Mouse (Mus musculus) embryonic facial prominence, embryonic 13.5 days (tissue): ENCODE results near the gene Gm9045. TPM values are rescaled to one million over a fixed set of nuclear protein-coding genes. Genes with fewer than 3 reads are reported as not detected.
"Not testable (repeated sequence)": the region's sequence is repeated elsewhere in the genome, so short reads cannot be mapped to it uniquely, and the experiment has no call there.

Source experiments
- ATAC-seq: fragments of 200-750 bp; cut with Nextera tagmentation; 2 replicates; pipeline ENCODE4 v1.8.0; 2017; ENCODE audit warnings: low read depth; ENCODE audit not compliant: insufficient number of reproducible peaks, insufficient read depth, low FRiP score, low TSS enrichment
- H3K27ac ChIP-seq: fragments of 300-500 bp; sonication (generic); 2 replicates; pipeline ENCODE4 v1.5.1; 2015; ENCODE audit warnings: moderate library complexity, mild to moderate bottlenecking, inconsistent platforms
- H3K27me3 ChIP-seq: fragments of 300-500 bp; sonication (generic); 2 replicates; pipeline ENCODE4 v1.6.1; 2015; ENCODE audit warnings: mild to moderate bottlenecking, inconsistent platforms
- H3K36me3 ChIP-seq: fragments of 300-500 bp; sonication (generic); 2 replicates; pipeline ENCODE4 v1.6.1; 2015; ENCODE audit warnings: mild to moderate bottlenecking, inconsistent platforms
- H3K4me1 ChIP-seq: fragments of 300-500 bp; sonication (generic); 2 replicates; pipeline ENCODE4 v1.6.1; 2015; ENCODE audit warnings: inconsistent platforms
- H3K4me2 ChIP-seq: fragments of 300-500 bp; sonication (generic); 2 replicates; pipeline ENCODE4 v1.6.1; 2015; ENCODE audit warnings: moderate library complexity, mild to moderate bottlenecking, inconsistent platforms
- H3K4me3 ChIP-seq: fragments of 300-500 bp; sonication (generic); 2 replicates; pipeline ENCODE4 v1.5.1; 2015; ENCODE audit warnings: mild to moderate bottlenecking, inconsistent platforms
- H3K9ac ChIP-seq: fragments of 300-500 bp; sonication (generic); 2 replicates; pipeline ENCODE4 v1.6.1; 2015; ENCODE audit warnings: mild to moderate bottlenecking, inconsistent platforms
- H3K9me3 ChIP-seq: fragments of 300-500 bp; sonication (generic); 2 replicates; pipeline ENCODE4 v1.6.1; 2016; ENCODE audit warnings: inconsistent platforms
- WGBS: fragments of 180-500 bp; shearing (Covaris S2); methylation state at CpG from one replicate; pipeline ENCODE4 v1.1.7; 2015; ENCODE audit warnings: mixed read lengths; 5-methylcytosine and 5-hydroxymethylcytosine counted together
- polyA plus RNA-seq: library from polyadenylated mRNA; unstranded; fragments of >200 nt; fragmentation: Nextera tagmentation; extraction: Ambion mirVana; gene quantifications from 2 replicates; pipeline ENCODE4 v1.2.1, GENCODE M21; 2015

Gm9045 gene
- 0.21 TPM in 1 of 2 replicates, not detected in the other for polyA plus RNA-seq

DNA sequence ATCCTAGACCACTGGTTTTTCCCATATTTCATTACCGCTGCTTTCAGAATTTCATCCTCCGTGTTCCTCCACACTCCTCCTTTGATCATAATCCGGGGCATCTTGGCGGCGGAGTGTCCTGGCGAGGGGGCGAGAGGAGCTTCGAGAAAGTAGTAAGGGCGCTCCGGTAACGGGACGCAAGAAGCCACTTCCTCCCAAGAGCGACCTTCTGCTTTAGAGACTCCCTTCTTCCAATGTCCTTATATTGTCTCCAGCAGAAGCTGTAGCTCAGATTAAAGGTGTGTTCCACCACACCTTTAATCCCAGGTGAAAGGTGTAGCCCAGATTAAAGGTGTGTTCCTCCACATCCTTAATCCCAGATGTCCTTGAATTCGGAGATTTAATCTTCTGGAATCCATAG is at the start of gene Gm9045:
Gene Gm9045, minus strand, starts transcription at position 101 of the 400 bp plus-strand sequence.
- not testable (repeated sequence) for H3K9me3 ChIP-seq, H3K9ac ChIP-seq, H3K36me3 ChIP-seq, H3K27ac ChIP-seq, H3K4me3 ChIP-seq, H3K4me1 ChIP-seq, H3K27me3 ChIP-seq, ATAC-seq, H3K4me2 ChIP-seq
- WGBS: no CpG with 5 or more reads among the region's 14 CpGs

DNA sequence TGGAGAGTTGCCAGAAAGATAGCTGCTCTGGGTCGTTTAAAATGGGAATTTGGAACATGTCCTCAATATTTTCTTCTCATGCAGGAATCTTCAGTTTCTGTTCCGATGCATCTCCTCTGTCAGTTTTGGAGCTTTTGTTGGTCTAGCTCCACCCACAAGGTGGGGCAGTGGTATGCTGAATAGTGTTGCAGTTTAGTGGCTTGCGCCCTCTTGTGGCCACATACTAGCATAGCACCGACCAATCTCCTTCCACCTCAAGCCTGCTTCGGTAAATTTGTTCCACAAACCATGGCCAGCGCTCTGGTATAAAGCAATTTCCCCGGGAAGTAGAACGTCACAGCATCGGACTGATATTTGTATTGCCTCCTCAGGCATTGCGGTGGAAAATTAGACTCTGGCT is 32.8 kb upstream of the Gm9045 start:
- H3K9ac ChIP-seq: no peak overlapping the region
- WGBS: 3% methylated on average over 10 of the region's 10 CpGs
- no peak overlapping the region for H3K27ac ChIP-seq
- no peaks in the 10 kb centered on the region for H3K4me1 ChIP-seq
- no peaks in the 10 kb centered on the region for H3K36me3 ChIP-seq
- H3K4me2 ChIP-seq: peak overlapping the region; percentile 46
- no peaks in the 10 kb centered on the region for H3K9me3 ChIP-seq
- H3K27me3 ChIP-seq: no peaks in the 10 kb centered on the region
- peak; percentile 67; the same call in 1 of the 2 replicates for ATAC-seq
- peak overlapping the region; percentile 19 for H3K4me3 ChIP-seq

GRCm38 (mm10) chr10:118369518-118369917 is 31.9 kb upstream of the Gm9045 start:
- H3K9ac ChIP-seq: no peak overlapping the region
- H3K27ac ChIP-seq: no peak overlapping the region
- H3K4me2 ChIP-seq: no peak overlapping the region
- H3K9me3 ChIP-seq: no peaks in the 10 kb centered on the region
- no peaks in the 10 kb centered on the region for H3K36me3 ChIP-seq
- no peak for ATAC-seq
- no peaks in the 10 kb centered on the region for H3K4me1 ChIP-seq
- no peak overlapping the region for H3K4me3 ChIP-seq
- H3K27me3 ChIP-seq: no peaks in the 10 kb centered on the region
- 86% methylated on average over 9 of the region's 9 CpGs for WGBS

DNA sequence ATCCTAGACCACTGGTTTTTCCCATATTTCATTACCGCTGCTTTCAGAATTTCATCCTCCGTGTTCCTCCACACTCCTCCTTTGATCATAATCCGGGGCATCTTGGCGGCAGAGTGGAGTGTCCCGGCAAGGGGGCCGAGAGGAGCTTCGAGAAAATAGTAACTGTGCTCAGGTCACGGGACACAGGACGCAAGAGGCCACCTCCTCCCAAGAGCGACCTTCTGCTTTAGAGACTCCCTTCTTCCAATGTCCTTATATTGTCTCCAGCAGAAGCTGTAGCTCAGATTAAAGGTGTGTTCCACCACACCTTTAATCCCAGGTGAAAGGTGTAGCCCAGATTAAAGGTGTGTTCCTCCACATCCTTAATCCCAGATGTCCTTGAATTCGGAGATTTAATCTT is 16.4 kb upstream of the Gm9045 start, which contains the start of gene Gm9049:
Gene Gm9049, minus strand, starts transcription at position 101 of the 400 bp plus-strand sequence.
- not testable (repeated sequence) for ATAC-seq, H3K4me1 ChIP-seq, H3K9ac ChIP-seq, H3K4me2 ChIP-seq, H3K36me3 ChIP-seq, H3K27ac ChIP-seq, H3K27me3 ChIP-seq, H3K9me3 ChIP-seq, H3K4me3 ChIP-seq
- WGBS: 67% methylated on average over 1 of the region's 11 CpGs

- not testable (repeated sequence) for H3K4me1 ChIP-seq, ATAC-seq, H3K36me3 ChIP-seq, H3K9me3 ChIP-seq, H3K9ac ChIP-seq, H3K4me2 ChIP-seq, H3K27ac ChIP-seq, H3K27me3 ChIP-seq, H3K4me3 ChIP-seq
- 80% methylated on average over 1 of the region's 14 CpGs for WGBS
Observed at GRCm38 (mm10) chr10:118348579-118348978, 10.9 kb upstream of the Gm9045 start, which contains the start of gene Gm9048. TSS of gene Gm9048 (minus strand) at chr10:118348679.

DNA sequence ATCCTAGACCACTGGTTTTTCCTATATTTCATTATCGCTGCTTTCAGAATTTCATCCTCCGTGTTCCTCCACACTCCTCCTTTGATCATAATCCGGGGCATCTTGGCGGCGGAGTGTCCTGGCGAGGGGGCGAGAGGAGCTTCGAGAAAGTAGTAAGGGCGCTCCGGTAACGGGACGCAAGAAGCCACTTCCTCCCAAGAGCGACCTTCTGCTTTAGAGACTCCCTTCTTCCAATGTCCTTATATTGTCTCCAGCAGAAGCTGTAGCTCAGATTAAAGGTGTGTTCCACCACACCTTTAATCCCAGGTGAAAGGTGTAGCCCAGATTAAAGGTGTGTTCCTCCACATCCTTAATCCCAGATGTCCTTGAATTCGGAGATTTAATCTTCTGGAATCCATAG is 5.5 kb upstream of the Gm9045 start, which contains the start of gene Gm9046:
Gene Gm9046, minus strand, starts transcription at position 101 of the 400 bp plus-strand sequence.
- ATAC-seq: not testable (repeated sequence)
- WGBS: no CpG with 5 or more reads among the region's 14 CpGs

DNA sequence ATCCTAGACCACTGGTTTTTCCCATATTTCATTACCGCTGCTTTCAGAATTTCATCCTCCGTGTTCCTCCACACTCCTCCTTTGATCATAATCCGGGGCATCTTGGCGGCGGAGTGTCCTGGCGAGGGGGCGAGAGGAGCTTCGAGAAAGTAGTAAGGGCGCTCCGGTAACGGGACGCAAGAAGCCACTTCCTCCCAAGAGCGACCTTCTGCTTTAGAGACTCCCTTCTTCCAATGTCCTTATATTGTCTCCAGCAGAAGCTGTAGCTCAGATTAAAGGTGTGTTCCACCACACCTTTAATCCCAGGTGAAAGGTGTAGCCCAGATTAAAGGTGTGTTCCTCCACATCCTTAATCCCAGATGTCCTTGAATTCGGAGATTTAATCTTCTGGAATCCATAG is 5.3 kb downstream of the Gm9045 start, which contains the start of gene Gm9044:
Gene Gm9044, minus strand, starts transcription at position 101 of the 400 bp plus-strand sequence.
- not testable (repeated sequence) for H3K27me3 ChIP-seq, ATAC-seq, H3K4me3 ChIP-seq, H3K9ac ChIP-seq, H3K4me2 ChIP-seq, H3K36me3 ChIP-seq, H3K27ac ChIP-seq, H3K9me3 ChIP-seq, H3K4me1 ChIP-seq
- WGBS: no CpG with 5 or more reads among the region's 14 CpGs

More for the DNA sequence above, 5.5 kb upstream of the Gm9045 start, which contains the start of gene Gm9046:
- not testable (repeated sequence) for H3K9me3 ChIP-seq, H3K36me3 ChIP-seq, H3K4me3 ChIP-seq, H3K9ac ChIP-seq, H3K4me1 ChIP-seq, H3K27ac ChIP-seq, H3K4me2 ChIP-seq, H3K27me3 ChIP-seq

GRCm38 (mm10) chr10:118326869-118327268 is 10.8 kb downstream of the Gm9045 start, which contains the start of gene Gm9040:
TSS of gene Gm9040 (minus strand) at chr10:118326969.
- not testable (repeated sequence) for H3K9ac ChIP-seq, ATAC-seq, H3K27me3 ChIP-seq, H3K4me1 ChIP-seq, H3K4me3 ChIP-seq, H3K36me3 ChIP-seq, H3K4me2 ChIP-seq, H3K27ac ChIP-seq, H3K9me3 ChIP-seq
- no CpG with 5 or more reads among the region's 11 CpGs for WGBS

- Histone ChIP-seq H3K4me1 (no peaks in the 10 kb centered on the region), H3K9me3 (no peaks in the 10 kb centered on the region), H3K36me3 (no peaks in the 10 kb centered on the region), H3K4me3 (no peak overlapping the region), H3K4me2 (no peak overlapping the region), H3K27ac (no peak overlapping the region), H3K9ac (no peak overlapping the region), H3K27me3 (no peaks in the 10 kb centered on the region)
- 83% methylated on average over 8 of the region's 8 CpGs for WGBS
- ATAC-seq: no peak
Observed at GRCm38 (mm10) chr10:118319024-118319423, 18.6 kb downstream of the Gm9045 start.

DNA sequence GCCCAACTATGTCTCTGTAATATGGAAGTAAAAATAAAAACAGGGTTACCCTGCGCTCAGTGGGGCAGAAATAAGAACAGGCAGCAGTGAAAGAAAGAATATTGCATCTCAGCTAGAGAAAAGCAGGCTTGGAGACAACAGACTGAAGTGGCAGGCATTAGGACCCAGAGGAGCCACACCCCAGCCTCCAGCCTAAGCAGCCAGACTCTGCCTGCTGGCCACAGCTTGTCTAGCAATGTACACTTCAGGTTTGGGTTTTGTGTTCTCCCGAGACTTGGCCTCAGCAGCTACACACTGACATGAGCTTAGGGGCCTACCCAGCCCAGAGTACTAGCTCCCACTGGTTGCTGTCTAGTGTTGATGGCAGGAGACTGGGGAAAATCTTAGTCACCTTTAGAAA is 35.5 kb downstream of the Gm9045 start:
- H3K27ac ChIP-seq: not testable (repeated sequence)
- WGBS: 41% methylated on average over 2 of the region's 2 CpGs

DNA sequence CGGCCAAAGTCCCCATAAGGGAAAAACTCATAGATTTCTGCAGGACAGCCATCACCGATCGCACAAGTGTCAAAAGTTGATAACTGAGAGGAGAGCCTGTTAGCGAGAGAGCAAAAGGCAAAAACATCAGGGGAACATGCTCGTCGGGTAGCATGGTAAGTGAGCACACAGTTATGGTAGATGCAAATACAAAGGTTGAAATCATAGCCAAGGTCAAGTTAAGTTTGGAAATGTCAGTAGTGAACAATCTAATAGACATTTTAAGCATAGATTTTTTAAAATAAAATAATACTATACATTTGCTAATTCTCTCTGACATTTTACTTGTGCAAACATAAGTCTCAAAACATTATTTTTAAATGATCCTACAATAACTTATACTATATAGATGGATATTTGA is 42.7 kb downstream of the Gm9045 start, which contains the start of gene Iltifb:
Gene Iltifb, minus strand, starts transcription at position 101 of the 400 bp plus-strand sequence.
- Histone ChIP-seq H3K4me2 (no peak within 1 kb of the TSS), H3K4me1 (no peaks in the 10 kb centered on the region), H3K36me3 (no peaks in the 10 kb centered on the region), H3K9me3 (no peaks in the 10 kb centered on the region), H3K27ac (no peak within 1 kb of the TSS), H3K9ac (no peak within 1 kb of the TSS), H3K27me3 (no peaks in the 10 kb centered on the region), H3K4me3 (no peak within 1 kb of the TSS)
- no peak for ATAC-seq
- WGBS: 92% methylated on average over 6 of the region's 6 CpGs

More for the DNA sequence above, 35.5 kb downstream of the Gm9045 start:
- not testable (repeated sequence) for H3K9ac ChIP-seq, ATAC-seq, H3K9me3 ChIP-seq, H3K4me3 ChIP-seq, H3K4me1 ChIP-seq, H3K4me2 ChIP-seq, H3K36me3 ChIP-seq, H3K27me3 ChIP-seq
